Mouse (Mus musculus): Measurements from ENCODE around the gene Asdurf.

DNA sequence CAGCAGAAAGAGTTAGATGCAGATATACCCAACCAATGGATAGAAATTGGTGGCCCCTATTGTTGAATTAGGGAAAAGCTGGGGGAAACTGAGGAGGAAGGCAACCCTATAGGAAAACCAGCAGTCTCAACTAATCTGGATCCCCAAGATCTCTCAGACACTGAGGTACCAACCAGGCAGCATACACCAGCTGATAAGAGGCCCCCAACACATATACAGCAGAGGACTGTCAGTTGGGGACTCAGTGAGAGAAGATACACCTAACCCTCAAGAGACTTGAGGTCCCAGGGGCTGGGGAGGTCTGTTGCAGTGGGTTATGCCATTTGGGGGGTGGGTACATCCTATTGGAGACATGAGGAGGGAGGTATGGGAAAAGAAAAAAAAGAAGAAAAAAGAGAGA lies 17.0 kb downstream of the Asdurf start:
- TF ChIP-seq EP300 (IDR thresholded peaks at IDR 0.05; ENCODE audit: low read depth): no peak
- no peak for TF ChIP-seq CTCF (IDR thresholded peaks at IDR 0.05; ENCODE audit: low read depth)

Measured in liver, postnatal 0 days (tissue).